Mouse (Mus musculus) MN1 (cell line): ENCODE results near the gene Cd19.
"Not testable (repeated sequence)": the region's sequence is repeated elsewhere in the genome, so short reads cannot be mapped to it uniquely, and the experiment has no call there.

Experiments used
- DNase-seq: peaks from one replicate; pipeline ENCODE4 v3.0.0-alpha.2; 2016; ENCODE audit warnings: low spot score

The Cd19 gene

DNA sequence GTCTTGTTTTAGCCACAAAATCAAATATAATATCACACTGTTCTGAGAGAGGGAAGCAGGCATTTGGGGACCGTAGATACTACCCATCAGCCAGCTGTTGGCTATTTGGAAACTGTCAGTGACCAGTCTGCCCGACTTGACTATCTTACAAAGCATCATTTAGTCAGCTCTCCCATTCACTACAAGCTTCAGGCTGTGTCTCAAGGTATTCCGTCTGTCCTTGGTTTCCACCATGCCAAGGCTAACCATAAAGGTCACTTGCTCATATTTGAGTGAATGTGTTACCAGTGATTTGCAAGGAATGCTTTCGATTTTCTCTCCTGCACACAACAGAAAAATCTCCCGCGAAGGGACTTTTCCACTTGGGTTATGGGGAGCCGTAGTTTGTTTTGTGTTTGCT lies 20.0 kb upstream of the Cd19 start:
- no peak for DNase-seq

GRCm38 (mm10) chr7:126430167-126430566 lies 15.5 kb upstream of the Cd19 start:
- no peak for DNase-seq

DNA sequence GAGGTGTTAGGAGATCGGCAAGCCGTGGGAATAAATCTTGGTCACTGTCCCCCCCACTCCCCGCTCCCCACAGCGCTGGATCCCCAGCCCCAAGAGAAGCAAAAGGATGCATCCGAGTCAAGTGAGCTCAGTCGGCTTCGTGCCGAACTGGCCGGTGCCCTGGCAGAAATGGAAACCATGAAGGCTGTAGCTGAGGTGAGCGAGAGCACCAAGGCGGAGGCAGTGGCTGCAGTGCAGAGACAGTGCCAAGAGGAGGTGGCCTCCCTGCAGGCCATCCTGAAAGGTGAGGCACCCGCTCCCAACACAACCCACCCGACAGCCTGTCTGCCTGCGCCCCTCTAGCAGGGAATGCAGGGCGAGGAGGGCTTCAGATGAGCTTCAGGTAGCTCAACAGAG lies 14.8 kb upstream of the Cd19 start:
- DNase-seq = no peak

- DNase-seq = peak; percentile 94
These were observed 14.2 kb upstream of the Cd19 start, which contains the start of gene Rabep2 for GRCm38 (mm10) chr7:126428631-126429502. TSS of gene Rabep2 (plus strand) at chr7:126428759.

DNA sequence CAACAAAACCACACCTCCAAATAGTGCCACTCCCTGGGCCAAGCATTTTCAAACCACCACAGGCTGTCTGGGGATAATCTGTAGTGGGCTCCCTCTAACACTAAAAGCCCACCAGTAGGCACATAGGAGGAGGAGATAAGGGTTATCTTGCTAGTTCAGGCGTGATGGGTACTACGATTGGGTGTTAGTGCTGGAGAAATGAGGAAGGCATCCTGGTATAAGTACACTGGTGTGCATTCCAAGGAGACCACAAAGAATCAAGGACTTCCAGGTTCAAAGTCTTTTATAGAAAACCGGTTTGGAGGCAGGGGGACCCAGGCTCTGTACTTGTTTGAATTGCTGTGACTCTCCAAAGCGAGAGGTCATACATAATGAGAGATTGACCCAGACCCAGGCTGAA lies 13.5 kb upstream of the Cd19 start:
- no peak for DNase-seq

DNA sequence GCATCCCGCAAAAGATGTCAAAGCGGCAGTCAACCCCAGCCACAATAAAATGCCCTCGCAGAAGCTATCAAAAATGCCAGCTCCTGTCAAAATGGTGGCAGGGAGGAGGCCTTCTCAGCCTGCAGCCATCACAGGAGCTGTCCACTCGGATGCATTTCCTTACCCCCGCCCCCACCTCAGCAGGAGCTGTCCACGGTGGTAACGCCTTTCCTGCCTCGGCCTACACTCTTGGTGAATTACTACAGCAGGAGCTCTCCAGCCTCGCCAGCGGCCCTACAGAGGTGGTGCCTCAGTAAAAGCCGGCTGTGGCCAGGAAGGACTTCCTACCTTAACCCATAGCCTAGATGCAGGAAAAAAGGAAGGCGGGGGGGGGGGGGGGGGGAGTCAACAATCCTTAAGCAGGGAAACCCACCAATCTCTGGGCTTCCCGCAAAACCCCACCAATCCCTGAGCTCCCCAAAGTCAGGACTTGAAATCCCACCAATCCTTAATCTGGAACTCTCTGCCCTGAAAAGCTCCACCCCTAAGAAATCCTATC lies 12.7 kb upstream of the Cd19 start:
- DNase-seq = no peak

DNA sequence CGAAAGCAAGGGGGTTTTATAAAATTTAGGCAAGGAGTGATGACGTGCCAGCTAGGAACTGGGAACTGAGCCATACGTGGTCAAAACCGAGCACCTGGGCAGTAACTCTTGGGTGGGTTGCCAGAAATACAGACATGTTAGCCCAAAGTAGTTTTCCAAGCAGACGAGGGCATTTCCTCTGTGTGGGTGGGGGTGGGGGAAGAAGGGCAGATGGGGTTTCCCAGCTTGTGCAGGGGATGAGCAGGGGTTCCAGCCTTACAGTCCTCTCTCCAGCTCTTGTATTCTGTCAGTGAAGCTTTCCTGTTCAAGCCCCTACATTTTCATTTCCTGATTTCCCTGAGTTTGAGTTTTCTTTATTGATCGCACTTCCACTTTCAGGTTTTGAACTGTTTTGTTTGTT lies 9.5 kb upstream of the Cd19 start:
- DNase-seq = no peak

- DNase-seq = no peak
These were observed 7.1 kb upstream of the Cd19 start for GRCm38 (mm10) chr7:126421756-126422155.

DNA sequence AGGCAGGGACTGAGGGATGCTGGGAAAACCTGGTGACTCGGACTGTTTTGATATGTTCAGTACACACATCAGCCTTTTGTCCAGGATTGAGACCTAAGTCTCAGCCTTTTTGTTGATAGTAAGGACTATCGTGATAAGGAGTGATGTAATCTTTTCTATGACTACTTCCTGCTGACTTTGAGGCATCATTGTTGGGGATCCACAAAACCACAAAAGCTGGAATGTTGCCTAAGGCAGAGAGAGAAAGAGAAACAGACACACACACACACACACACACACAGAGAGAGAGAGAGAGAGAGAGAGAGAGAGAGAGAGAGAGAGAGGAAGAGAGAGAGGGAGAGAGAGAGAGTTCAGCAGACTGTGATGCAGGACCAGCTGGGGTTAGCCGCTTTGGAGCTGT lies 3.8 kb upstream of the Cd19 start:
- DNase-seq = no peak

DNA sequence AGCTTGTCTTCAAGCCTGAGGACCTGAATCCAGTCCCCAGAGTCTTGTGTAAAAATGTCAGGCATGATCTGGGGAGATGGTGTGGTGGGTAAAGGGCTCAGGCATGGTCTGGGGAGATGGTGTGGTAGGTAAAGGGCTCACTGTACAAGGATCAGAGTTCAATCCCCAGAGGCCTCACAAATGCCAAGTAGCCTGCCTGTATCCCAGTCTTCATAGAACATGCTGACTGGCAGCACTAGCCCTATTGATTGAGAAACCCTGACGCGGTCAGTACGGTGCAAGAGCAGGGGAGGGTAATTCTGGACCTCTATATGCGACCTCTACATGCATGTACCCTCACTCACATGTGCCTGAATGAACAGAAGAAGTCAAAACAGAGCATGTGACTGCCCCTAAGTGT lies 2.9 kb upstream of the Cd19 start:
- no peak for DNase-seq

DNA sequence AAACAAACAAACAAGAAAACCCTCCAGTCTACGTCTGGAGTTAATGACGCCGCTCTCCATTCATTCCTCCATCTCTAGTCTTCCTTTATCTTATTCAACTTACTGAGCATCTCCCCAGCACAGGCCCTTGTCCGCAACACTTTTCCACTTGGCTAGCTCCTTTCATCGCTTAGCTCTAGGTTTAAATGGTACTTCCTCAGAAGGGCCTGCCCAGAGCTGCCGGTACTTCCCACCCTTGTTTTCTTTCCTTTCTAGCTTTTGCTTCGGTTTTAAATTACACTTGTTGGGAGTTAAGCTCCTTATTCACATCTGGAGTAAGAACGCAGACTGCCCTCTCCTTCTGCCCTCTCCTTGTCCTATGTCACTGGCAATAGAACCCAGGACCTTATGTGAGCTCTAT lies 2.4 kb upstream of the Cd19 start:
- no peak for DNase-seq

DNA sequence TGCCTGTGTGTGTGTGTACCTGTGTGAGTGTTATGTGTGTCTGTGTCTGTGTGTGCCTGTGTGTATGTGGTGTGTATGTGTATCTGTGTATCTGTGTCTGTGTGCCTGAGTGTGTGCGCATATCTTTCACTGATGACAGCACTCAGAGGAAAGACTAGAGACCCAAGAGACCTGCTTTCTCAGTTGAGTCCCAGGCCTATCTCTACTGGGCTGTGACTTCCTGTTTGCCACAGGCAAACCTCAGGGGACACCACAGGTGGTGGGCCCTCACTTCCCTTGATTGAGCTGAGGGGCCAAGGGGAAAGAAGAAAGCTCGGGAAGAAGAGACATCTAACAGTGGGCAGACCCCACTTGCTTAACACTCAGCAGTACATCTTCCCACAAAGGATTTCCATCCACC lies 1.9 kb upstream of the Cd19 start:
- no peak for DNase-seq

DNA sequence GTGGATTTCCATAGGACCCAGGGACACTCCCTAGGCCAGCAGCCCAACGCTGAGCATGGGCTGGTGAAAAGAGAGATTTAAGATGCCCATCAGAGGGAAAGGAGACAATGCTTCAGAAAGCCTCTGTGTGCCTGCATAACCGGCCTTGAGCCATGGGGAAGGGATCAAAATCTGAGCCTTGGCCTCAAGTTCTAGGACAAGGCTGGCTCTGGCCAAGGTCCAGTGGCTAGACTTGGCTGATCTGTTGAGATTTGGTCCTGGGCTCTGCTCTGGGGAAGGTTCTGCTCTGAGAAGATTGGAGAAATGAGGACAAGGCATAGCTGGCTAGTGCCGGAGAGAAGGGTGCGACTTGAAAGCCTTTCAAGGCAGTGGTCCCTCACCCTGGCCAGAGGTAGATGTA lies 3.6 kb downstream of the Cd19 start:
- no peak for DNase-seq

GRCm38 (mm10) chr7:126408686-126409085 lies 6.0 kb downstream of the Cd19 start:
- DNase-seq = no peak

GRCm38 (mm10) chr7:126402518-126402917 lies 12.2 kb downstream of the Cd19 start:
- DNase-seq = not testable (repeated sequence)

DNA sequence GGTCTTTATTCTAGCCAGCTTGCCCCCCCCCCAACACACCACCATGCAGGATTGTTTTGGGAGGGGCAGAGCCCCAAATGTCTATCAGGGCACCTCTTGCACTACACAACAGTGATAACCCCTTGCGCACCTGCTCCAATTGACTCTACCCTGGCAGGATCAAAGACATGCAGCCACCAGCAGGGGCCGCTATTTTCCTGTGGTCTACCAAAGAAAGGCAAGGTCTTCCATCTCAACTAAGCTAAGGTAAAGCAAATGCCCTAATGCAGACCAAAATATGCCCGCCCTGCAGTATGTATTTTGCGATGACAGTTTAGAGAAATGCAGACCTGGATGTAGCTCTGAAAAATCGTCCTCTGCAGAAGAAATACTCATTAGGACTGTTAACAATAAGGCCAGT lies 15.1 kb downstream of the Cd19 start:
- peak; percentile 80 for DNase-seq

- DNase-seq = no peak
These were observed 16.9 kb downstream of the Cd19 start for GRCm38 (mm10) chr7:126397822-126398221.

- DNase-seq = no peak
These were observed 17.5 kb downstream of the Cd19 start for GRCm38 (mm10) chr7:126397221-126397620.

DNA sequence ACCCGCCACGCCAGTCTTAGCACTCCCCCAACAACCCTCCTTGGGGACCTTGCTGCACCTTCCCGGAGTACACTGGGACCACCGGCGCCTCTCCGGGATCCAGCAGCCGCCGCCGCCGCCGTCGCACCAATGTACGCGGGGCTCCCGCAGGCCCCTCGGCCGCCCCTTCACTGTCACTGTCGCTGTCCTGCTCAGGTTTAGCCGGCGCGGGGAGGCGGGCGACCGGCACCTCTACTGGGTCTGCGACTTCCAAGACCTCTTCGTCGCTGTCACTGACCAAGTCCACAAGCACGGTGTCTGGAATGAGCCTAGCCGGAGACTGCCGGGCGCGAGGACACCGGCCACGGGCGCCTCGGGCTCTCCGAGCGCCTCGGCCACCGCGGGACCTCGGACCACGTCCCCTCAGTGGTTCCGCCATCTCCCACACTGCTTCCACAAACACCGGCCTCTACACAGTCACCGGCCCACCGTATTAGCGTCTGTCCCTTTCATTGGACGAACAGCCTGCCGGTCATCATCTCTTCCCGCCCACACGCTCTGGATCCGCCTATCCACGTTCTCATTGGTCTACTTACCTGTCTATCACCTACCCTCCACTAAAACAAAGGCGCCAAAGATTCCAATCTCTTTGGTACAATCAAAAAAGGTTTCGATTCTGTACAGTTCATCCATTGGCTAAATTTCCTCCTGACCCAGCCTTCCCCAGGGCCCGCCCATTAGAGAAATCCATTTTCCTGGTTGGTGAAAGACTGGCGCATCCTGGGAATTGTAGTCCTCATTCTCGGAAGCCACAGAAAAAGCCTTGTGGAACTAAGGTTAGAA lies 18.2 kb downstream of the Cd19 start, which contains the start of gene Nfatc2ip:
TSS of gene Nfatc2ip (minus strand) at position 440 of the 822 bp plus-strand sequence.
- DNase-seq = peak; percentile 99

GRCm38 (mm10) chr7:126392086-126392884 lies 22.4 kb downstream of the Cd19 start:
- DNase-seq = not testable (repeated sequence)

- no peak for DNase-seq
These were observed 26.5 kb downstream of the Cd19 start for GRCm38 (mm10) chr7:126388185-126388584.

DNA sequence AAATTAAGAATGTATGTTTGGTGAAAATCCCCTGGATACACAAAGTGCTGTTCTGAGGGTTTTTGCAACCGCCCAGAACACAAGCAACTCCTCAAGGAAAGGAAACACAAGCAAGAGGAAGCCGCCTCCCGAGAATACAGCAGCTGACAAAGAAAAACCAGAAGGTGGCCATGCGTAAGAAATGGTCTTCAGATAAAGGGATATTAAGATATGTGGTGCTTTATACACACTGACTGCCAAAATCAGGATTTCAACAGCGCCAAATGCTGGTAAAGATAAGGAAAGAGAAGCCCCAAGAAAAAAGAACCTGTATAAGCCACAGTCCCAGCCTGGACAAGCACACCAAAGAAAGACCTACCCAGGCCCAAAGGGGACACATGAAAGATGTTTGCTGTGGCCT lies 31.1 kb downstream of the Cd19 start:
- DNase-seq = no peak
